Mouse (Mus musculus) midbrain, embryonic 16.5 days (tissue): ENCODE measurements around the gene Josd2. TPM values are rescaled to one million over a fixed set of nuclear protein-coding genes. Genes with fewer than 3 reads are reported as not detected.

Source experiments
- ATAC-seq: fragments of 200-750 bp; cut with Nextera tagmentation; 2 replicates; pipeline ENCODE4 v1.8.0; 2017; ENCODE audit warnings: moderate TSS enrichment
- H3K27ac ChIP-seq: fragments of 300-500 bp; sonication (generic); 2 replicates; pipeline ENCODE4 v1.5.1; 2014; ENCODE audit warnings: mild to moderate bottlenecking, low read length, mixed read lengths
- H3K27me3 ChIP-seq: fragments of 300-500 bp; sonication (generic); 2 replicates; pipeline ENCODE4 v1.6.1; 2014; ENCODE audit warnings: low read depth, low read length, mixed read lengths; ENCODE audit not compliant: control insufficient read depth, insufficient read depth
- H3K36me3 ChIP-seq: fragments of 300-500 bp; sonication (generic); 2 replicates; pipeline ENCODE4 v1.6.1; 2014; ENCODE audit warnings: mild to moderate bottlenecking, low read length, moderate library complexity, mixed read lengths; ENCODE audit not compliant: control insufficient read depth, insufficient read depth
- H3K4me1 ChIP-seq: fragments of 300-500 bp; sonication (generic); 2 replicates; pipeline ENCODE4 v1.6.1; 2014; ENCODE audit warnings: mild to moderate bottlenecking, low read length, mixed read lengths; ENCODE audit not compliant: control insufficient read depth, insufficient read depth
- H3K4me2 ChIP-seq: fragments of 300-500 bp; sonication (generic); 2 replicates; pipeline ENCODE4 v1.6.1; 2014; ENCODE audit warnings: mild to moderate bottlenecking, low read length, mixed read lengths
- H3K4me3 ChIP-seq: fragments of 300-500 bp; sonication (generic); 2 replicates; pipeline ENCODE4 v1.5.1; 2014; ENCODE audit warnings: low read depth, mild to moderate bottlenecking, low read length, moderate library complexity, mixed read lengths
- H3K9ac ChIP-seq: fragments of 300-500 bp; sonication (generic); 2 replicates; pipeline ENCODE4 v1.6.1; 2014; ENCODE audit warnings: low read depth, low read length, mixed read lengths
- H3K9me3 ChIP-seq: fragments of 300-500 bp; sonication (generic); replicated peaks from 2 replicates; pipeline ENCODE4 v1.6.1; 2014; ENCODE audit warnings: mild to moderate bottlenecking, low read length, mixed read lengths; ENCODE audit not compliant: control insufficient read depth, poor library complexity, severe bottlenecking
- WGBS: fragments of 180-500 bp; shearing (Covaris S2); extraction: QIAGEN DNeasy Blood & Tissue Kit; methylation state at CpG from one replicate; pipeline ENCODE4 v1.1.7; 2014; 5-methylcytosine and 5-hydroxymethylcytosine counted together
- polyA plus RNA-seq: library from polyadenylated mRNA; unstranded; fragments of >200 nt; fragmentation: Nextera tagmentation; extraction: Ambion mirVana; gene quantifications from 2 replicates; pipeline ENCODE4 v1.2.1, GENCODE M21; 2015

Josd2 gene
- polyA plus RNA-seq, 1 experiment from 2014 or later: 39.5 TPM

- Histone ChIP-seq H3K4me2 (no peak overlapping the region), H3K36me3 (no peaks in the 10 kb centered on the region), H3K27ac (no peak overlapping the region), H3K27me3 (no peaks in the 10 kb centered on the region), H3K9ac (no peak overlapping the region), H3K4me3 (no peak overlapping the region), H3K9me3 (no peaks in the 10 kb centered on the region), H3K4me1 (peaks cover 44% of the 10 kb centered on the region)
- WGBS: 71% methylated on average over 5 of the region's 5 CpGs
- no peak for ATAC-seq
Measured at GRCm38 (mm10) chr7:44435796-44436195, 32.0 kb upstream of the Josd2 start.

DNA sequence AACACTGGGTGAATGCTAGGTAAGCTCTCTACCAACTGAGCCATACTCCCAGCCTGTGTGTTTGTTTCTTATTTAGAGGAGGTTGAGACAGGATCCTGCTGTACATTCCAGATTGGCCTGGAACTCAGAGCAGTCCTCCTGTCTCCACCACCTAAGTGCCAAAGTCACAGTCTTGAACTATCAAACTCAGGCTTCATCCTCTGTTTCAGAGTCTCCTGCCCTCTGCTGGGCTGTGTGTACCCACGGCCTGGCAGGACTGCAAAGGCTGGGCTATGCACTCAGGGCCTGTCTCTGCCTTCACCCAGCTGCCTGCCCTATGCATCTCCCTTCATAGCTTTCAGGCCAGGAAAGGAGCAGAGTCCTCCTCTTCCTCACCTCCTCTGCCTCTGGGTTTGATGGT lies 31.5 kb upstream of the Josd2 start:
- H3K4me1 ChIP-seq: peaks cover 44% of the 10 kb centered on the region
- H3K27ac ChIP-seq: no peak overlapping the region
- H3K9ac ChIP-seq: no peak overlapping the region
- no peak for ATAC-seq
- no peaks in the 10 kb centered on the region for H3K9me3 ChIP-seq
- no peak overlapping the region for H3K4me2 ChIP-seq
- no peaks in the 10 kb centered on the region for H3K27me3 ChIP-seq
- H3K4me3 ChIP-seq: no peak overlapping the region
- no peaks in the 10 kb centered on the region for H3K36me3 ChIP-seq
- WGBS: 9% methylated on average over 1 of the region's 1 CpGs

GRCm38 (mm10) chr7:44437188-44437587 lies 30.6 kb upstream of the Josd2 start:
- 77% methylated on average over 1 of the region's 1 CpGs for WGBS
- Histone ChIP-seq H3K9ac (no peak overlapping the region), H3K27ac (no peak overlapping the region), H3K4me3 (no peak overlapping the region), H3K9me3 (no peaks in the 10 kb centered on the region), H3K4me1 (peaks cover 37% of the 10 kb centered on the region), H3K36me3 (no peaks in the 10 kb centered on the region), H3K4me2 (no peak overlapping the region), H3K27me3 (no peaks in the 10 kb centered on the region)
- no peak for ATAC-seq

DNA sequence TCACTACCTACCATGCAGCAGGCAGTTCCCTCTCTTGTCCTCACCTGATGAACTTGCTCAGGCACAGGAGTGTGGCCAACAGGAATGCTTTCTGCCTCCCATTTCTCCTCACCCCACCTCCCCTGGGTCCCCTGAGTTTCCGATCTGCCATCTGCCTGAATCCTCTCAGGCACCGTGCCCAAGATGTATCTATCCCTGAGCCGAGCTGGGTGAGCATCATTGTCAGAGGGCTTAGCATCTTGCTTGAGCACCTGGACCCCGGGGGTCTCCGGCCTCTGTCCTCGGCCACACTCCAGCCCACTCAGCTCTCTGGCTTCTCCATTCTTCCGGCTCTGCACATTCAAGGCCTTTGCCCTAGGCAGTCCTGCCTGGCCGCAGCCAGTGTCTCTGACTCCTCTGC lies 29.8 kb upstream of the Josd2 start:
- no peak for ATAC-seq
- WGBS: 59% methylated on average over 8 of the region's 8 CpGs
- Histone ChIP-seq H3K27ac (0 out of 2 replicates have a peak overlapping the region, but pooled peaks have one; percentile 7), H3K4me3 (no peak overlapping the region), H3K9me3 (no peaks in the 10 kb centered on the region), H3K27me3 (no peaks in the 10 kb centered on the region), H3K4me1 (peaks cover 30% of the 10 kb centered on the region), H3K9ac (0 out of 2 replicates have a peak overlapping the region, but pooled peaks have one; percentile 26), H3K4me2 (no peak overlapping the region), H3K36me3 (no peaks in the 10 kb centered on the region)

GRCm38 (mm10) chr7:44439696-44440095 lies 28.1 kb upstream of the Josd2 start:
- Histone ChIP-seq H3K36me3 (peaks cover 2% of the 10 kb centered on the region; the same call in 1 of the 2 replicates), H3K4me1 (peaks cover 36% of the 10 kb centered on the region), H3K4me2 (no peak overlapping the region), H3K9ac (0 out of 2 replicates have a peak overlapping the region, but pooled peaks have one; percentile 27), H3K9me3 (no peaks in the 10 kb centered on the region), H3K4me3 (no peak overlapping the region), H3K27me3 (no peaks in the 10 kb centered on the region), H3K27ac (no peak overlapping the region)
- ATAC-seq: no peak
- 80% methylated on average over 2 of the region's 2 CpGs for WGBS

GRCm38 (mm10) chr7:44440479-44440878 lies 27.3 kb upstream of the Josd2 start:
- Histone ChIP-seq H3K27me3 (no peaks in the 10 kb centered on the region), H3K27ac (peak overlapping the region; percentile 97), H3K36me3 (peaks cover 9% of the 10 kb centered on the region; the same call in 1 of the 2 replicates), H3K9me3 (no peaks in the 10 kb centered on the region), H3K4me3 (no peak overlapping the region), H3K4me1 (peaks cover 44% of the 10 kb centered on the region), H3K9ac (no peak overlapping the region), H3K4me2 (peak overlapping the region; percentile 6; the same call in 1 of the 2 replicates)
- 84% methylated on average over 1 of the region's 1 CpGs for WGBS
- ATAC-seq: no peak

- no peak for ATAC-seq
- Histone ChIP-seq H3K36me3 (peaks cover 12% of the 10 kb centered on the region; the same call in 1 of the 2 replicates), H3K27me3 (no peaks in the 10 kb centered on the region), H3K27ac (peak overlapping the region; percentile 97), H3K4me1 (peaks cover 51% of the 10 kb centered on the region), H3K9ac (peak overlapping the region; percentile 95), H3K4me3 (peak overlapping the region; percentile 68), H3K9me3 (no peaks in the 10 kb centered on the region), H3K4me2 (peak overlapping the region; percentile 99)
- 11% methylated on average over 1 of the region's 1 CpGs for WGBS
Measured at GRCm38 (mm10) chr7:44441180-44441579, 26.6 kb upstream of the Josd2 start.

DNA sequence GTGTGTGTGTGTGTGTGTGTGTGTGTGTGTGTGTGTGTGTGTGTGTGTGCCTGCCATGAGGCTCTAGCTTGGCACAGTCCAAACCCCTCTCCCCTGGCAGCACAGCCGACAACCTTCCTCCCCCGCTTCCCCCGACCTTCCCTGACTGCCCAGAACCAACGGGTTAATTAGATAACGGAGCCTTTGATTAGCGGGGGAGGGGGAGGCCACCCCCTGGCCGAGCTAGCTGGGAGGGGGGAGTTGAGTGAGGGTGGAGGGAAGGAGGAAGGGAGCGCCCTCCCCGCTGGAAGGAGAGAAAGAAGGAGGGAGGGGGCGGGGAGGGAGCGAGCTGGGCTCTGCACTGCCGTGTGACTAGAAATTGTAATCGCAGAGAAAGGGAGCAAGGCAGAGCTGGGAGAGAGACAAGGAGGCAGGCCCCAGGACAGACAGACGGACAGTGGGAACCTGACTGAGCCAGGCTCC lies 26.1 kb upstream of the Josd2 start:
- WGBS: 0% methylated on average over 12 of the region's 14 CpGs
- H3K4me3 ChIP-seq: peak overlapping the region; percentile 68
- H3K27me3 ChIP-seq: no peaks in the 10 kb centered on the region
- H3K9me3 ChIP-seq: no peaks in the 10 kb centered on the region
- peak overlapping the region; percentile 95 for H3K9ac ChIP-seq
- H3K4me2 ChIP-seq: peak overlapping the region; percentile 99
- ATAC-seq: peak; percentile 79
- H3K36me3 ChIP-seq: peaks cover 12% of the 10 kb centered on the region; the same call in 1 of the 2 replicates
- H3K27ac ChIP-seq: peak overlapping the region; percentile 97
- peaks cover 56% of the 10 kb centered on the region for H3K4me1 ChIP-seq

GRCm38 (mm10) chr7:44442407-44442821 lies 25.4 kb upstream of the Josd2 start:
- H3K27me3 ChIP-seq: no peaks in the 10 kb centered on the region
- H3K4me2 ChIP-seq: peak overlapping the region; percentile 99
- H3K9me3 ChIP-seq: no peaks in the 10 kb centered on the region
- ATAC-seq: peak; percentile 41
- H3K9ac ChIP-seq: peak overlapping the region; percentile 95
- 0% methylated on average over 12 of the region's 14 CpGs for WGBS
- peaks cover 14% of the 10 kb centered on the region; the same call in 1 of the 2 replicates for H3K36me3 ChIP-seq
- H3K27ac ChIP-seq: peak overlapping the region; percentile 97
- peak overlapping the region; percentile 68 for H3K4me3 ChIP-seq
- H3K4me1 ChIP-seq: peaks cover 59% of the 10 kb centered on the region
